Mouse (Mus musculus): Measurements from ENCODE around the gene Slc5a1.

GRCm38 (mm10) chr5:33147691-33148090 is 43.7 kb downstream of the Slc5a1 start:
- TF ChIP-seq CTCF (IDR thresholded peaks at IDR 0.05; ENCODE audit: borderline replicate concordance, control insufficient read depth, extremely low read depth, insufficient read depth, low read length, poor library complexity) (no peak), POLR2A (IDR thresholded peaks at IDR 0.05; ENCODE audit: control insufficient read depth, extremely low read depth, insufficient read depth, low read length, poor library complexity) (no peak)

All from thymus, adult 2 months (tissue).